Mouse (Mus musculus) lung, embryonic 15.5 days (tissue): ENCODE measurements around the gene Fgfr1op2. TPM values are rescaled to one million over a fixed set of nuclear protein-coding genes. Genes with fewer than 3 reads are reported as not detected.
"Not testable (repeated sequence)": the region's sequence is repeated elsewhere in the genome, so short reads cannot be mapped to it uniquely, and the experiment has no call there.

Experiments used
- ATAC-seq: fragments of 200-750 bp; cut with Nextera tagmentation; 2 replicates; pipeline ENCODE4 v1.8.0; 2017; ENCODE audit warnings: moderate number of reproducible peaks, borderline replicate concordance; ENCODE audit not compliant: low FRiP score, low TSS enrichment; ENCODE audit errors: extremely low read depth
- H3K27ac ChIP-seq: fragments of 300-500 bp; sonication (generic); 2 replicates; pipeline ENCODE4 v1.5.1; 2015; ENCODE audit warnings: moderate library complexity, mild to moderate bottlenecking, inconsistent platforms
- H3K27me3 ChIP-seq: fragments of 300-500 bp; sonication (generic); 2 replicates; pipeline ENCODE4 v1.6.1; 2015; ENCODE audit warnings: inconsistent platforms
- H3K36me3 ChIP-seq: fragments of 300-500 bp; sonication (generic); 2 replicates; pipeline ENCODE4 v1.6.1; 2015; ENCODE audit warnings: inconsistent platforms
- H3K4me1 ChIP-seq: fragments of 300-500 bp; sonication (generic); 2 replicates; pipeline ENCODE4 v1.6.1; 2015; ENCODE audit warnings: inconsistent platforms
- H3K4me2 ChIP-seq: fragments of 300-500 bp; sonication (generic); 2 replicates; pipeline ENCODE4 v1.6.1; 2015; ENCODE audit warnings: inconsistent platforms, mild to moderate bottlenecking, moderate library complexity
- H3K4me3 ChIP-seq: fragments of 300-500 bp; sonication (generic); 2 replicates; pipeline ENCODE4 v1.5.1; 2015; ENCODE audit warnings: mild to moderate bottlenecking, inconsistent platforms
- H3K9ac ChIP-seq: fragments of 300-500 bp; sonication (generic); 2 replicates; pipeline ENCODE4 v1.6.1; 2015; ENCODE audit warnings: inconsistent platforms
- H3K9me3 ChIP-seq: fragments of 300-500 bp; sonication (generic); 2 replicates; pipeline ENCODE4 v1.6.1; 2016; ENCODE audit warnings: inconsistent platforms
- WGBS: fragments of 180-500 bp; shearing (Covaris S2); methylation state at CpG from one replicate; pipeline ENCODE4 v1.1.7; 2015; 5-methylcytosine and 5-hydroxymethylcytosine counted together
- polyA plus RNA-seq: library from polyadenylated mRNA; unstranded; fragments of >200 nt; fragmentation: Nextera tagmentation; extraction: Ambion mirVana; gene quantifications from 2 replicates; pipeline ENCODE4 v1.2.1, GENCODE M21; 2015

Fgfr1op2 gene
- polyA plus RNA-seq, 1 experiment from 2014 or later = 101 TPM

DNA sequence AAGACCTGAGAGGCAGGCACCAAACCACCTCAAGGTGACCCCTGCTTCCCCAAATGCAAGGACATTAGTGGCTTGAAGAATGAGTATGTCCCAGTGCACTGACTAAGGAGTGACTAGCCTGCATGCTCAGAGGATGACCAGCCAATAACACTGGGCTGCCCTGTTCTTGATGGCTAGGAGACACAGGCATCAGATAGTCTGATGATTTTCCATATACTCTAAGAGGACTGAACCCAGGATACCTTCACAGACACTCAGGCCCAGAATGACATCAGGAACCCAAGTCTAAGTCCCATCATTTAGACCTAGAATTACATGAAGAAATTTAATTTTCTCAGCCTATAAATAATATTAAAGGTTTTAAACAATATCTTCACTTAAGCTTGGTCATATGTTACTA lies 25.7 kb upstream of the Fgfr1op2 start:
- Histone ChIP-seq H3K4me2 (no peak overlapping the region), H3K4me3 (no peak overlapping the region), H3K27ac (no peak overlapping the region), H3K4me1 (no peaks in the 10 kb centered on the region), H3K9ac (no peak overlapping the region), H3K36me3 (peaks cover 79% of the 10 kb centered on the region), H3K9me3 (no peaks in the 10 kb centered on the region), H3K27me3 (no peaks in the 10 kb centered on the region)
- ATAC-seq = no peak

DNA sequence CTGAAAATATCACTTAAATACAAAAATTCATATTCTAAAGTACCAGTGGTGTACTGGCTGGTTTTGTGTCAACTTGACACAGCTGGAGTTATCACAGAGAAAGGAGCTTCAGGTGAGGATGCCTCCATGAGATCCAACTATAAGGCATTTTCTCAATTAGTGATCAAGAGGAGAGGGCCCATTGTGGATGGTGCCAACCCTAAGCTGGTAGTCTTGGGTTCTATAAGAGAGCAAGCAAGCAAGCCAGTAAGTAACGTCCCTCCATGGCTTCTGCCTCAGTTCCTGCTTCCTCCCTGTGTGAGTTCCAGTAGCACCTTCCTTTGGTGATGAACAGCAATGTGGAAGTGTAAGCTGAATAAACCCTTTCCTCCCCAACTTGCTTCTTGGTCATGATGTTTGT lies 14.5 kb upstream of the Fgfr1op2 start:
- ATAC-seq = not testable (repeated sequence)

DNA sequence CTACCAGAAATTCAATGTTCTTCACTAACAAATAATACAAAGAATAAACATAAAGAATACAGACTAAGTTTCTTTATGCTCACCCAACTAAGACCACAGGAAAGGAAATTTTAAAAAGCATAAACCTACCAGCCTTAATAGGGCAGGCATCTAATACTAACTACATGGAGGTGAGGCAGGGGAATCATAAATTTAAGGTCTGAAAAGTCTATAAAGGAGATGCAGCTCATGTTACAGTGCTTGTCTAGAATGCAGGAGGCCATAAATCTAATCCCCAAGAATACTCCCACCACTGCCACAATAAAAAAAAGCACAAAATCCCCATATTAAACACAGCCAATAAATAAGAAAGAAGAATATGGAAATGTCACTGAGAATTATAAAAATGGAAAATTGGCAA lies 4.9 kb upstream of the Fgfr1op2 start:
- H3K27ac ChIP-seq = no peak overlapping the region
- no peaks in the 10 kb centered on the region for H3K27me3 ChIP-seq
- ATAC-seq = no peak
- no peak overlapping the region for H3K4me3 ChIP-seq
- H3K9ac ChIP-seq = no peak overlapping the region
- peaks cover 7% of the 10 kb centered on the region for H3K4me1 ChIP-seq
- no peaks in the 10 kb centered on the region for H3K9me3 ChIP-seq
- no peak overlapping the region for H3K4me2 ChIP-seq
- peaks cover 10% of the 10 kb centered on the region; the same call in 1 of the 2 replicates for H3K36me3 ChIP-seq

More for the DNA sequence above, 14.5 kb upstream of the Fgfr1op2 start:
- H3K27ac ChIP-seq, H3K9ac ChIP-seq, H3K4me1 ChIP-seq, H3K4me2 ChIP-seq, H3K9me3 ChIP-seq, H3K27me3 ChIP-seq, H3K4me3 ChIP-seq: not testable (repeated sequence)
- H3K36me3 ChIP-seq = peaks cover 44% of the 10 kb centered on the region
- WGBS = 74% methylated on average over 1 of the region's 1 CpGs

DNA sequence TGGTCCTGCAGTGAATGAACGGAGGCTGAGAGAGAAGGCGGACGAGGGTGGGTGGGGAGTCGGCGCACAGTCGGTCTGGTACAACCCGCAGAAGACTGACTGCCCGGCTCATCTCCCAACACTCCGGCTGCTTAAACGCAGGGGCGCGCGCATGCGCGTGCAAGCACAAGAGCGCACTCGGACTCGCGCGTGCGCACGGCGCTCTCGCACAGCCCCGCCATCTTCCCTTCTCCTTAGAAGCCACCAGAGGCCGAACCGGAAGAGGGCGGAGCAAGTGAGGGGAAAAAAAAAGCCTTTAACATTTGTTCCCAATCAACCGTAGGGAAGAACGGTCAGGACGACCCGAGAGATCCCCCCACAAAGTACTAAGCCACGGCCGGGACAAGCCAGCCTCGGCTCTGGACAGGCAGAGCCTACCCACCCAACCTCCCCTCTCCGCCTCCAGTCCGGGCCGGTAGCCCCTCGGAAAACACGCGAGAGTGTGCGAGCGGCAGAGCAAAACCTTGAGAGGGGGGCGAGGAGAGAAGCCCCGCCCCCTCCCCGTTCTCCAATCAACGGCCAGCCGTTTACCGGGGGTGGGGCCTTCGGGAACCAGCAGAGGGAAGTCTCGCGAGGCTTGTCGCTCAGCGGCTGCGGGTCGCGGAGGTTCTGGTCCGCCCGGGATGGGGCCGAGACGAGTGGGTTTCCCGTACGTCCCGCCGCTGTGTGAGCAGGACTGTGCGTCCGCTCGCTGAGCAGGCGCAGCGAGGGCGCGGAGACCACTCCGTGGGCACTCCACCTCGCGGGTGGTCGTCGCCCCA lies 507 bp downstream of the Fgfr1op2 start, which contains the start of gene Ints13:
Ints13 (minus strand) TSS at position 526 of the 800 bp plus-strand sequence.
- H3K36me3 ChIP-seq = no peaks in the 10 kb centered on the region
- H3K4me3 ChIP-seq = peak within 1 kb of the TSS; percentile 81
- H3K27ac ChIP-seq = peak within 1 kb of the TSS; percentile 98
- under 1% methylated on average over 77 of the region's 77 CpGs for WGBS
- no peaks in the 10 kb centered on the region for H3K9me3 ChIP-seq
- peak; percentile 95 for ATAC-seq
- H3K4me2 ChIP-seq = peak within 1 kb of the TSS; percentile 66
- no peaks in the 10 kb centered on the region for H3K27me3 ChIP-seq
- H3K9ac ChIP-seq = peak within 1 kb of the TSS; percentile 89
- H3K4me1 ChIP-seq = peaks cover 22% of the 10 kb centered on the region

DNA sequence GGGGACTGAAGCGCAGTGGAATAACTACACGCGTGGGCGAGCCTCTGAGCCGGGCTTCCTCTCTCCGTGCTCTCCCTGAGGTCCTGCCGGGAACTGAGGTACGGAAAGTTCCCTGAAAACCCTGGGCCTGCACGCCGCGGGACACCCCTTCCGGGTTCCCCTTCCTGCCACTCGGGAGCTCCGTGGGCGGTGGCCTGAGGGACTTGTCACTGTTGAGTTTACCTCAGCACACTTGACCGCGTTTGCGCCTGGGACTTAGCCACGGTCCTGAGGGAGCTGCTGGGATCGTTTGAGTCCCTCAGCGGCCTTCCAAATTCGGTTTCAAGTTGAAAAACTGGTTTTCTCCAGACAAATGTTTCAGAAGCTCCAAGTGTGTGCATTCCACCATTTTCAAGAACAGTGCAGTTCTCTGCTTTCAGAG lies 1.1 kb downstream of the Fgfr1op2 start:
- Histone ChIP-seq H3K27me3 (no peaks in the 10 kb centered on the region), H3K4me3 (peak overlapping the region; percentile 81), H3K9me3 (no peaks in the 10 kb centered on the region), H3K27ac (peak overlapping the region; percentile 98), H3K4me1 (peaks cover 22% of the 10 kb centered on the region), H3K4me2 (peak overlapping the region; percentile 66), H3K36me3 (no peaks in the 10 kb centered on the region), H3K9ac (peak overlapping the region; percentile 89)
- WGBS = under 1% methylated on average over 22 of the region's 22 CpGs
- ATAC-seq = peak; percentile 50

DNA sequence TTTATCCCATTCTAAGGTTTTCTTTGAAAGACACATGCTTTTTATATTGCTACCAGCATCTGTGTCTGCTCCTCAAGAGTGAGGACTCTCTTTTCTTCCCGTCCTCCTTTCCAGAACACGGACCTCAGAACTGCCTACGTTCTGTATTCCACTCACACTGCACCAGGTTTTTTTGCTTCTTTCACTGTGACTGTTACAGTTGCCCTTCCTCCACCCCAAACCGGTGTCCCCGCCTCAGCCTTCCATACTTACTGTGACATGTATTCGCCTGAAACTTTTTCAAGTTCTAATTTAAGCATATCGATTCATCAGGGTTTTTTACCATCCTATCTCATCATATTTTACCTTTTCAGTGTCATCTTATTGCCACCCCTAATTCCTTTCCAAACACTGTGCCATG lies 1.6 kb downstream of the Fgfr1op2 start:
- peak overlapping the region; percentile 98 for H3K27ac ChIP-seq
- no peaks in the 10 kb centered on the region for H3K27me3 ChIP-seq
- H3K4me1 ChIP-seq = peaks cover 22% of the 10 kb centered on the region
- H3K4me2 ChIP-seq = peak overlapping the region; percentile 66
- ATAC-seq = no peak
- WGBS = 6% methylated on average over 7 of the region's 7 CpGs
- H3K9ac ChIP-seq = peak overlapping the region; percentile 89
- H3K4me3 ChIP-seq = peak overlapping the region; percentile 81
- H3K9me3 ChIP-seq = no peaks in the 10 kb centered on the region
- H3K36me3 ChIP-seq = no peaks in the 10 kb centered on the region

DNA sequence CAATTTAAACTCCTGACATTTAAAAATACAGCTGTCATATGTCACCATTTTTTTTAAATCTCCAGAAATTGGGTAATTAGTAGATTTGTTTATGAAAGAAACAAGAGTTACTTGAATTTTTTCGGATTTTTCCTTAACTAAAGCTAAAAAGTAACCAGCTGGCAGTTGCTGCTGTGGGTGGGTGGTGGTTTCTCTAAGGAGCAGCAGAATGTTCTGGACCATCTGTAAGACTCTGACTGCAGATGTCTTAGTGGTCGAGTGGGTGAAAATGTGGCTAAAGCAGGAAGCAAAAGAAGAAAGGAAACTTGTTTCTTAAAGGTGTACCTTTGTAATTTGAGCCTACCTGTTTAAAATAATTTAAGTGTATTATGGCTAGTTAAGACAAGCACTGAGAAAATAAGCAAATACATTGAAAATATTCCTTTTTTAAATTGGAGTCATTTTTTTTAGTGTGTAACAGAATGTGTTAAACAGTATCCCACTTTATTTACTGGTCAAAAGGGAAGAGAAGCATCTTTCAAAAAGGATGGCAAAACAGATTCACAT lies 3.5 kb downstream of the Fgfr1op2 start:
- Histone ChIP-seq H3K9ac (no peak overlapping the region), H3K27me3 (no peaks in the 10 kb centered on the region), H3K4me1 (peaks cover 22% of the 10 kb centered on the region), H3K9me3 (no peaks in the 10 kb centered on the region), H3K4me3 (no peak overlapping the region), H3K36me3 (peaks cover under 1% of the 10 kb centered on the region; the same call in 1 of the 2 replicates), H3K27ac (no peak overlapping the region), H3K4me2 (peak overlapping the region; percentile 10; the same call in 1 of the 2 replicates)
- no peak for ATAC-seq
- 13% methylated on average over 2 of the region's 2 CpGs for whole genome bisulfite sequencing

DNA sequence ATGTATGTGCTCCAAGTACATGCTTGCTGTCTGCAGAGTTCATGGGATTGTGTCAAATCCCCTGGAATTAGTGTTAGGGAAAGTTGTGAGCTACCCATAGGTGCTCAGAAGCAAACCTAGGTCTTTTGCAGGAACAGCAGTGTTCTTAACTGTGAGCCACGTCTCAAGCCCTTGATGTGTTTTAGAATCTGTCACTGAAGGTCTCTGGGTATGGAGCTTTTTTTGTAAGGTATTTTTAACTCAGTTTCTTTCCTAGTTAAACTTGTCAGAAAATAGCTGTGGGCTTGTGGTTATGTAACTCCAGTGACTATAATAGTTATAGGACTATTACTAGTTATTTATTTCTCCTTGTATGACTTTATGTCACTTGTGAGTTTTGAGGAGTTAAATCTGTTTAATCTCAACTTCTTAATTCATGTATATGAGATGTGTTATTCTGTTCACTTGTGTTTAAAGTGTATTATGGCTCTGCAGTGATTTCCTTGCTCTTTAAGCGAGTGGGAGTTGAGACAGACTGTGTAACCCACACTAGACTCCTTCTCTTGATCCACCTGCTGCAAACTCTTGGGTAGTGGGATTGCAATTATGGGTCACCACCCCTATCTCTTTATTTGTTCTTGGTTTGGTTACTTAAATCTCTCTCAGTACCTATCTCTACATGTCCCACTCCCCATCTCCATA lies 6.5 kb downstream of the Fgfr1op2 start:
- H3K36me3 ChIP-seq = peaks cover 26% of the 10 kb centered on the region
- H3K9me3 ChIP-seq = no peaks in the 10 kb centered on the region
- no peak overlapping the region for H3K4me2 ChIP-seq
- WGBS = 90% methylated on average over 2 of the region's 2 CpGs
- H3K27me3 ChIP-seq = no peaks in the 10 kb centered on the region
- H3K4me1 ChIP-seq = peaks cover 15% of the 10 kb centered on the region; the same call in 1 of the 2 replicates
- H3K4me3 ChIP-seq = no peak overlapping the region
- H3K27ac ChIP-seq = no peak overlapping the region
- no peak for ATAC-seq
- H3K9ac ChIP-seq = no peak overlapping the region

DNA sequence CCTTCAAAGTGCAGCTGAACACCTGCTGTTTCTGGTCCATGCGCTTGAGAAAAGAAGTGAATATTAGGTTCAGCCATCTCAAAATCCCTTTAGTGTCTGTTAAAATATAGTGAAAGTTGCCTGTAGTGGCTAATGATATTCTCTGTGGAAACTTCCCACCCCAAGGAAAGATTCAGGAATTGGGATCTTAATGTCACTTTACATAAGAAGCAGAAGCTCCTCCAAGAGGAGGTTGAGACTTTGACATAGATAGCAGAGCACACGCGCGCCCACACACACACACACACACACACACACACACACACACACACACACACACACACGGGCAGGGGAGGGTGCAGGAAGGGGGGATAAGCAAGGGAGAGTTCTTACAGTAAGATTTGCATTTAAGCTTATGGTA lies 8.1 kb downstream of the Fgfr1op2 start:
- 83% methylated on average over 5 of the region's 5 CpGs for WGBS
- Histone ChIP-seq H3K9ac (no peak overlapping the region), H3K36me3 (peaks cover 42% of the 10 kb centered on the region), H3K27ac (no peak overlapping the region), H3K4me3 (no peak overlapping the region), H3K4me2 (no peak overlapping the region), H3K9me3 (no peaks in the 10 kb centered on the region), H3K27me3 (no peaks in the 10 kb centered on the region), H3K4me1 (peaks cover 8% of the 10 kb centered on the region; the same call in 1 of the 2 replicates)
- ATAC-seq = no peak

DNA sequence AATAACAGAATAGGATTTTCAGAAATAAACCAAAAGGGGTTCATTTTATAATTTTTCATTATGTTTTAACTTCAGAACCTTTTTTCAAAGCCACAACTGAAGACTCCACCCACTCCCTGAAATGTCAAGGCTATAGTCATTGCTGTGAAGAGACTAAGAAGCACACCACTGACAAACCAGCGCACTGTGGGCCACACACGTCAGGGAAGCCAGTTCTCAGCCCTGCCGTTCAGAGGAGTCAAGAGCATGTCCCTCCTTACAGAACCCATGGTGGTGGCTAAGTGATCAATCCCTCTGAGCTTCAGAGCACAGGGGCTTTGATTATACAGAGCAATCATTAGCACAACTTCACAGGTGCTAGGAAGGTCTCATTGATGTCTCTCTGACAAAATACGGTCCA lies 25.6 kb downstream of the Fgfr1op2 start:
- no peak for ATAC-seq
- Histone ChIP-seq H3K4me3 (no peak overlapping the region), H3K9me3 (no peaks in the 10 kb centered on the region), H3K27me3 (no peaks in the 10 kb centered on the region), H3K4me1 (no peaks in the 10 kb centered on the region), H3K36me3 (peaks cover 53% of the 10 kb centered on the region), H3K27ac (no peak overlapping the region), H3K9ac (no peak overlapping the region), H3K4me2 (no peak overlapping the region)
- WGBS = 77% methylated on average over 4 of the region's 4 CpGs

DNA sequence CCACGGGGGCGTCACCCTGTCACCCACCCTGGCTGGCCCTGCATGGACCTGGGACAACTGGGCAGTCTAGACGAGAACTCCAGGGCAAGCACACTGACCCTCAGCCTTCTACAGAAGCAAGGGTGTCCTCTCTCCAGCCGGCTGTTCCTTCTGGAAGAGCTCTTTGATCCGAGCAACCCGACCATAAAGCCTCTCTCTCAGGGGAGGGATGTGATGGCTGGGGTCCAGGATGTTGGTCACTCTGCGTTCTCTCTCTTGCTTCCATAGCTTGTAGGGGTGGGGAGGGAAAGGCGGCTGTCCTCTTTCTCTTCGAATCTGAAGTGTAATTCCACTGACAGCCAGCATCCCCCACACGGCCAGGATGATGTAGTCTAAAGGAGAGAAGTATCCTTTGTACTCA lies 26.6 kb downstream of the Fgfr1op2 start:
- Histone ChIP-seq H3K4me2 (no peak overlapping the region), H3K36me3 (peaks cover 51% of the 10 kb centered on the region), H3K9me3 (no peaks in the 10 kb centered on the region), H3K27me3 (no peaks in the 10 kb centered on the region), H3K4me3 (no peak overlapping the region), H3K9ac (no peak overlapping the region), H3K27ac (no peak overlapping the region), H3K4me1 (no peaks in the 10 kb centered on the region)
- WGBS = 85% methylated on average over 10 of the region's 10 CpGs
- ATAC-seq = no peak

DNA sequence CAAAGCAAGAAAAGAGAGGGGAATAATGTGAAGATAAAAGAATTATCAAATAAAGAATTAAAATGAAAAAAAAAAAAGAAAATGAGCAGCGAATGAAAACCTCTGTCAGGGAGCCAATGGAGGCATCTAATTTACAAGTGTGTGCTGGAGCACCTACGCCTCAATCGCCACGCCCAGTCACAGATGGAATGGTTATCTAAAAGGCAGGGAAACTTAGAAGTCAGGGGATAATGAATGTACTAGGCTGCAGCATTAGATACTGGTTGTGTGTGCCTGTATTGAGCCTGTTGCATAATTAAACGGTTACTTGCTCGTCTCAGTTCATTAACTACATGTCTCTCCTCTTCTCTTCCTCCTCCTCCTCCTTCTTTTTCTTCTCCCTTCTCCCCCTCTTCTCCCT lies 34.4 kb downstream of the Fgfr1op2 start:
- peaks cover 17% of the 10 kb centered on the region for H3K36me3 ChIP-seq

More for the DNA sequence above, 34.4 kb downstream of the Fgfr1op2 start:
- Histone ChIP-seq H3K27me3 (no peaks in the 10 kb centered on the region), H3K27ac (no peak overlapping the region), H3K9ac (no peak overlapping the region), H3K4me3 (no peak overlapping the region), H3K4me2 (no peak overlapping the region), H3K9me3 (no peaks in the 10 kb centered on the region), H3K4me1 (no peaks in the 10 kb centered on the region)
- 92% methylated on average over 6 of the region's 6 CpGs for WGBS
- ATAC-seq = peak; percentile 42; the same call in 1 of the 2 replicates
